Mouse (Mus musculus) limb, embryonic 15.5 days (tissue): ENCODE data around the gene Ifitm2. TPM values are rescaled to one million over a fixed set of nuclear protein-coding genes. Genes with fewer than 3 reads are reported as not detected.

Source experiments
- ATAC-seq: fragments of 200-750 bp; cut with Nextera tagmentation; 2 replicates; pipeline ENCODE4 v1.8.0; 2017; ENCODE audit warnings: low read depth, moderate TSS enrichment; ENCODE audit not compliant: insufficient number of reproducible peaks, low FRiP score, low TSS enrichment
- H3K27ac ChIP-seq: fragments of 300-500 bp; sonication (generic); 2 replicates; pipeline ENCODE4 v1.5.1; 2015; ENCODE audit warnings: moderate library complexity, mild to moderate bottlenecking, inconsistent platforms
- H3K27me3 ChIP-seq: fragments of 300-500 bp; sonication (generic); 2 replicates; pipeline ENCODE4 v1.6.1; 2015; ENCODE audit warnings: inconsistent platforms
- H3K36me3 ChIP-seq: fragments of 300-500 bp; sonication (generic); 2 replicates; pipeline ENCODE4 v1.6.1; 2015; ENCODE audit warnings: inconsistent platforms
- H3K4me1 ChIP-seq: fragments of 300-500 bp; sonication (generic); 2 replicates; pipeline ENCODE4 v1.6.1; 2015; ENCODE audit warnings: inconsistent platforms
- H3K4me2 ChIP-seq: fragments of 300-500 bp; sonication (generic); 2 replicates; pipeline ENCODE4 v1.6.1; 2015; ENCODE audit warnings: mild to moderate bottlenecking, inconsistent platforms
- H3K4me3 ChIP-seq: fragments of 300-500 bp; sonication (generic); 2 replicates; pipeline ENCODE4 v1.5.1; 2015; ENCODE audit warnings: mild to moderate bottlenecking, inconsistent platforms
- H3K9ac ChIP-seq: fragments of 300-500 bp; sonication (generic); 2 replicates; pipeline ENCODE4 v1.6.1; 2015; ENCODE audit warnings: inconsistent platforms
- H3K9me3 ChIP-seq: fragments of 300-500 bp; sonication (generic); 2 replicates; pipeline ENCODE4 v1.6.1; 2016; ENCODE audit warnings: inconsistent platforms
- WGBS: fragments of 180-500 bp; shearing (Covaris S2); methylation state at CpG from one replicate; pipeline ENCODE4 v1.1.7; 2015; 5-methylcytosine and 5-hydroxymethylcytosine counted together
- polyA plus RNA-seq: library from polyadenylated mRNA; unstranded; fragments of >200 nt; fragmentation: Nextera tagmentation; extraction: Ambion mirVana; gene quantifications from 2 replicates; pipeline ENCODE4 v1.2.1, GENCODE M21; 2015

Gene Ifitm2
- polyA plus RNA-seq, 1 experiment from 2014 or later: 1,547 TPM

- H3K4me1 ChIP-seq: peaks cover 33% of the 10 kb centered on the region
- peak; percentile 21; the same call in 1 of the 2 replicates for ATAC-seq
- H3K4me3 ChIP-seq: no peak overlapping the region; the same call in 1 of the 2 replicates
These were observed 16.1 kb downstream of the Ifitm2 start for GRCm38 (mm10) chr7:140939669-140940171.

DNA sequence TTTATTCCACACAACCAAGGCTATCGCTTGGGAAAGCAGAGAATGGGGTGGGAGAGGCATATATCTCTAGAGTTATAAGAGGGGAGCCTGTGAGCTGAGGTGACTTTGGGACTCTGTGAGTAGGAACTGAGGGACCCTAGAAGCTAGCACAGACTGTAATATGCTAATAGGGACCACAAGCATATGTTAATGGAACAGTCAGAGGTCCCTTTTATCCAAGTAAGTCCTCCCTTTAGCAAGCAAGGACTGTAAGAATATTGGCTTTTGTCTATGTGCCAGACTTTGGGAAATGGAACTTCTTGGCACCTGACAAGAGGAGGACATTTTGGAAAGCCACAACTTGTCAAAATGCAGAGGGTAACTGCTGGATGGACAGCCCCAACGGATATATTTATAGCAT, 16.9 kb downstream of the Ifitm2 start:
- Histone ChIP-seq H3K27ac (peak overlapping the region; percentile 97), H3K4me1 (peaks cover 33% of the 10 kb centered on the region), H3K27me3 (peaks cover 14% of the 10 kb centered on the region), H3K36me3 (no peaks in the 10 kb centered on the region), H3K9me3 (no peaks in the 10 kb centered on the region), H3K4me3 (no peak overlapping the region), H3K9ac (no peak overlapping the region), H3K4me2 (no peak overlapping the region)
- ATAC-seq: no peak
- WGBS: 24% methylated on average over 2 of the region's 2 CpGs

More at GRCm38 (mm10) chr7:140939669-140940171, 16.1 kb downstream of the Ifitm2 start:
- Histone ChIP-seq H3K27me3 (peaks cover 8% of the 10 kb centered on the region; the same call in 1 of the 2 replicates), H3K9ac (no peak overlapping the region), H3K4me2 (peak overlapping the region; percentile 30), H3K36me3 (peaks cover 3% of the 10 kb centered on the region; the same call in 1 of the 2 replicates), H3K27ac (peak overlapping the region; percentile 97), H3K9me3 (no peaks in the 10 kb centered on the region)
- WGBS: 3% methylated on average over 8 of the region's 8 CpGs

DNA sequence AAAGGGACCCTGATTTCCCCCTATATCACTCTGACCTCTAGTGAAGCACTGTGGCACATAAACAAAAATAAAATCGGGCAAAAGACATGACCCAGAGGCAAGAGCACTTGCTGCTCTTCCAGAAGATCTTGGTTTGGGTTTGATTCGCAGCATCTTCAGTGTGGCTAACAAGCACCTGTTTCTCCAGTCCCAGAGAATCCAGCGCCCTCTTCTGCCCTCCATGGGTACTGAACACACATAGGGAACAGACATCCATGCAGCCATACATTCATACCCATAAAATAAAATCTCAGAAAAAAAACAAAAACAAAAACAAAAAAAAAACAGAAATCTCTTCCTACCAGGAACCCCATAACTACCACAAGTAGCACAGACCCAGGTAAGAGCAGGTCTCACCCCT, 17.4 kb downstream of the Ifitm2 start:
- no peak overlapping the region for H3K4me2 ChIP-seq
- no peak for ATAC-seq
- no peak overlapping the region for H3K4me3 ChIP-seq
- peaks cover 14% of the 10 kb centered on the region for H3K27me3 ChIP-seq
- H3K9me3 ChIP-seq: no peaks in the 10 kb centered on the region
- H3K36me3 ChIP-seq: no peaks in the 10 kb centered on the region
- no peak overlapping the region for H3K27ac ChIP-seq
- H3K4me1 ChIP-seq: peaks cover 33% of the 10 kb centered on the region
- H3K9ac ChIP-seq: no peak overlapping the region
- 44% methylated on average over 3 of the region's 3 CpGs for WGBS

DNA sequence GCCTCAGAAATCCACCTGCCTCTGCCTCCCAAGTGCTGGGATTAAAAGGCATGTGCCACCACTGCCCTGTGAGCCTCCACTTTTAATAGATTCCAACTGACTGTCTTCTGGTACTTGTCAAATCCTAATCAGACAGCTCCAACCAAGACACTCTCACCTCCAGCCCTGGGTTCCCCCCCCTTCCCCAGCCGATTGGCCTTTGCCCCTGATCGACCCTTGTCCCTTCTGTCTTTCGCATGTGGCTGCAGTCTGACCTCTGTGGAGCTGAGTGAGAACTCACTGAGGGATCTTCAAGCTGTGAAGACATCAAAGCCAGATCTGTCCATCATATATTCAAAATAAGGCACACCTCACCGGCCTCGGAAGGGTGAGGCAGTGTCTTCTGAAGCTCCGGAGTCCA, 28.6 kb downstream of the Ifitm2 start:
- H3K27ac ChIP-seq: no peak overlapping the region
- no peak overlapping the region for H3K4me3 ChIP-seq
- H3K9ac ChIP-seq: no peak overlapping the region
- H3K9me3 ChIP-seq: no peaks in the 10 kb centered on the region
- WGBS: 87% methylated on average over 6 of the region's 6 CpGs
- no peak overlapping the region for H3K4me2 ChIP-seq
- no peak for ATAC-seq
- peaks cover 34% of the 10 kb centered on the region for H3K27me3 ChIP-seq
- H3K4me1 ChIP-seq: peaks cover 12% of the 10 kb centered on the region
- no peaks in the 10 kb centered on the region for H3K36me3 ChIP-seq

GRCm38 (mm10) chr7:140923070-140923775, 32.6 kb downstream of the Ifitm2 start:
- no peaks in the 10 kb centered on the region for H3K9me3 ChIP-seq
- no peaks in the 10 kb centered on the region for H3K36me3 ChIP-seq
- H3K4me3 ChIP-seq: peak overlapping the region; percentile 35
- no peak overlapping the region for H3K9ac ChIP-seq
- H3K4me2 ChIP-seq: peak overlapping the region; percentile 72
- H3K27ac ChIP-seq: no peak overlapping the region
- WGBS: 23% methylated on average over 30 of the region's 30 CpGs
- H3K4me1 ChIP-seq: peaks cover 15% of the 10 kb centered on the region
- ATAC-seq: no peak
- H3K27me3 ChIP-seq: peaks cover 65% of the 10 kb centered on the region

DNA sequence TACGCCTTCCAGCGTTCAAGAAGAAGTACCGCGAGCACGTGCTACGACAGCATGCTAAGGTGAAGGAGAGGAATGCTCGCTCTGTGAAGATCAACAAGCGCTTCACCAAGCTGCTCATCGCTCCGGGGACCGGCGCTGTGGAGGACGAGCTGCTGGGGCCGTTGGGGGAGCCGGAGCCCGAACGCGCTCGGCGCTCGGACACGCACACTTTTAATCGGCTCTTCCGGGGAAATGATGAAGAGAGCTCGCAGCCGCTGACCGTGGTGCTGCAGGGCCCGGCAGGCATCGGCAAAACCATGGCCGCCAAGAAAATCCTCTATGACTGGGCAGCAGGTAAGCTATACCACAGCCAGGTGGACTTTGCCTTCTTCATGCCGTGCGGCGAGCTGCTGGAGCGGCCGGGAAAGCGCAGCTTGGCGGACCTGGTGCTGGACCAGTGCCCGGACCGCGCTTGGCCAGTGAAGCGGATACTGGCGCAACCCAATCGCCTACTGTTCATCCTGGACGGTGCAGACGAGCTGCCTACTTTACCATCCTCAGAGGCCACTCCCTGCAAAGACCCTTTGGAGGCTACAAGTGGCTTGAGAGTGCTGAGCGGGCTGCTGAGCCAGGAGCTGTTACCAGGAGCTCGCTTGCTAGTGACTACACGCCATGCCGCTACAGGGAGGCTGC, 33.3 kb downstream of the Ifitm2 start:
- peak overlapping the region; percentile 72 for H3K4me2 ChIP-seq
- H3K4me1 ChIP-seq: peaks cover 15% of the 10 kb centered on the region
- H3K27ac ChIP-seq: no peak overlapping the region
- no peak for ATAC-seq
- H3K9me3 ChIP-seq: no peaks in the 10 kb centered on the region
- H3K27me3 ChIP-seq: peaks cover 65% of the 10 kb centered on the region
- peak overlapping the region; percentile 35 for H3K4me3 ChIP-seq
- H3K36me3 ChIP-seq: no peaks in the 10 kb centered on the region
- H3K9ac ChIP-seq: no peak overlapping the region
- WGBS: under 1% methylated on average over 49 of the region's 49 CpGs

DNA sequence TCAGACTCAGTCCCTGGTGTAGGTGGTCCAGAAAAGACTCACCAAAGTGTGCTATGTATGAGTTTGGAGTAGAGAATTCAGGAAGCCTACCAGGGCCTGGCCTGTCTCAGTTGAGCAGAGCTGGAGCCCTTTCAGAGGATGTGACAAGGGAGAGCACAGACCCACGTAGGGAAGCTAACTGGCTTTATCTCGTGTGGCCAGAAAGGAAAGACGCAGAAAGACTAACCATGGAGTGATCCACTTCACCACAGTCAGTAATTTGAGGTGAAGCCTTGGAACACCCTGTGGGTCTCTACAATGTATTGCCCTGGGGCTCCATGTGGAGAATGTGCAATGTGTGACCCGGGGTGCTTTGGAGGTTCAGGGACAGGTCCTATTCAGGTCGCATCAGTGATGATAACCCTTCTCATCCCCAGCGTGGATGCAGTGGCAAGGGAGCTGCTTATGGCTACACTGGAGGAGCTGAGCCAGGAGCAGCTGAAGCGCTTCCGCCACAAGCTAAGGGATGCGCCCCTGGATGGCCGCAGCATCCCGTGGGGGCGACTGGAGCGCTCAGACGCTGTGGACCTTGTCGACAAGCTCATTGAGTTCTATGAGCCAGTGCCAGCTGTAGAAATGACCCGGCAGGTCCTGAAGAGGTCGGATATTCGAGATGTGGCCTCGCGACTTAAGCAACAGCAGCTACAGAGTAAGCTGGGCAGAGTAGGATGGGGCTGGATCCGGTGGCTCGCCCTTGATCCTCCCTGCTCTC, 34.4 kb downstream of the Ifitm2 start:
- no peak for ATAC-seq
- Histone ChIP-seq H3K4me1 (peaks cover 15% of the 10 kb centered on the region), H3K4me2 (no peak overlapping the region), H3K36me3 (no peaks in the 10 kb centered on the region), H3K4me3 (no peak overlapping the region), H3K27ac (no peak overlapping the region), H3K9me3 (no peaks in the 10 kb centered on the region), H3K27me3 (peaks cover 65% of the 10 kb centered on the region), H3K9ac (no peak overlapping the region)
- 27% methylated on average over 22 of the region's 22 CpGs for WGBS

- Histone ChIP-seq H3K9ac (no peak within 1 kb of the TSS), H3K4me1 (peaks cover 15% of the 10 kb centered on the region), H3K27me3 (peaks cover 64% of the 10 kb centered on the region), H3K27ac (no peak within 1 kb of the TSS), H3K36me3 (no peaks in the 10 kb centered on the region), H3K4me3 (no peak within 1 kb of the TSS), H3K9me3 (no peaks in the 10 kb centered on the region), H3K4me2 (no peak within 1 kb of the TSS)
- WGBS: 69% methylated on average over 8 of the region's 8 CpGs
- ATAC-seq: no peak
These were observed 35.3 kb downstream of the Ifitm2 start, which contains the start of gene Nlrp6 for GRCm38 (mm10) chr7:140920418-140921029. Nlrp6 (plus strand) TSS chr7:140920902.

GRCm38 (mm10) chr7:140919911-140920310, 35.9 kb downstream of the Ifitm2 start:
- Histone ChIP-seq H3K9ac (no peak overlapping the region), H3K36me3 (no peaks in the 10 kb centered on the region), H3K4me3 (no peak overlapping the region), H3K27ac (no peak overlapping the region), H3K4me1 (peaks cover 15% of the 10 kb centered on the region), H3K27me3 (peaks cover 58% of the 10 kb centered on the region), H3K9me3 (no peaks in the 10 kb centered on the region), H3K4me2 (no peak overlapping the region)
- no peak for ATAC-seq
- WGBS: 69% methylated on average over 4 of the region's 4 CpGs

- H3K4me1 ChIP-seq: peaks cover under 1% of the 10 kb centered on the region; the same call in 1 of the 2 replicates
- H3K9ac ChIP-seq: no peak overlapping the region
- H3K9me3 ChIP-seq: no peaks in the 10 kb centered on the region
- H3K36me3 ChIP-seq: no peaks in the 10 kb centered on the region
- H3K27ac ChIP-seq: no peak overlapping the region
- no peak overlapping the region for H3K4me2 ChIP-seq
- no peak overlapping the region for H3K4me3 ChIP-seq
- peaks cover under 1% of the 10 kb centered on the region for H3K27me3 ChIP-seq
- ATAC-seq: no peak
- 77% methylated on average over 8 of the region's 8 CpGs for WGBS
These were observed 41.6 kb downstream of the Ifitm2 start for GRCm38 (mm10) chr7:140914031-140914690.
